ENCODE assay signal across 22 mouse cellular contexts in genomic region chr6:117153046-117153445, GRCm38 (mm10).
"Had no signal": no experiment of that assay in that cellular context is flagged by ENCODE, and none has a peak within 500 bp of the region (broad histone marks: within the 10 kb centered on the region; RNA-seq: fewer than 3 reads in every experiment).

No protein-coding gene starts in this region.

- DNase-seq: kidney, adult 11 months; kidney, adult 8-10 months; kidney, postnatal 25 days; layer of hippocampus, adult 9-11 months; liver, embryonic 13.5 days; lung, postnatal 10 days; lung, postnatal 36 days; midbrain, embryonic 14.5 days; right cerebral cortex, adult 18-20 months; right cerebral cortex, postnatal 14 days; right cerebral cortex, postnatal 4 days; thymus, adult 2 months; thymus, postnatal 14 days; thymus, postnatal 4 days had no signal

- H3K9me3 ChIP-seq: liver, embryonic 13.5 days; lung, embryonic 15.5 days; megakaryocyte, embryonic 14.5 days; midbrain, embryonic 10.5 days; neural tube, embryonic 12.5 days; neural tube, embryonic 15.5 days had no signal

- H3K36me3 ChIP-seq: liver, embryonic 13.5 days; lung, embryonic 15.5 days; midbrain, embryonic 10.5 days; neural tube, embryonic 12.5 days; neural tube, embryonic 15.5 days had no signal

- H3K27ac ChIP-seq: kidney, postnatal 0 days; layer of hippocampus, adult 2 months; liver, embryonic 13.5 days; lung, embryonic 15.5 days; midbrain, embryonic 10.5 days; neural tube, embryonic 12.5 days; neural tube, embryonic 15.5 days; stomach, postnatal 0 days had no signal

- H3K27me3 ChIP-seq: liver, embryonic 13.5 days; lung, embryonic 15.5 days; megakaryocyte, embryonic 14.5 days; neural tube, embryonic 12.5 days; neural tube, embryonic 15.5 days had no signal

- H3K4me2 ChIP-seq: liver, embryonic 13.5 days; lung, embryonic 15.5 days; neural tube, embryonic 12.5 days; neural tube, embryonic 15.5 days had no signal

- H3K4me1 ChIP-seq: liver, embryonic 13.5 days; megakaryocyte, embryonic 14.5 days; neural tube, embryonic 12.5 days had no signal

- H3K9ac ChIP-seq: liver, embryonic 13.5 days; lung, embryonic 15.5 days; neural tube, embryonic 12.5 days; neural tube, embryonic 15.5 days had no signal

- H3K4me3 ChIP-seq: layer of hippocampus, adult 2 months; liver, embryonic 13.5 days; lung, embryonic 15.5 days; megakaryocyte, embryonic 14.5 days; midbrain, embryonic 10.5 days; neural tube, embryonic 12.5 days; neural tube, embryonic 15.5 days had no signal
